Mouse (Mus musculus): ENCODE measurements around the gene Nudcd3.

DNA sequence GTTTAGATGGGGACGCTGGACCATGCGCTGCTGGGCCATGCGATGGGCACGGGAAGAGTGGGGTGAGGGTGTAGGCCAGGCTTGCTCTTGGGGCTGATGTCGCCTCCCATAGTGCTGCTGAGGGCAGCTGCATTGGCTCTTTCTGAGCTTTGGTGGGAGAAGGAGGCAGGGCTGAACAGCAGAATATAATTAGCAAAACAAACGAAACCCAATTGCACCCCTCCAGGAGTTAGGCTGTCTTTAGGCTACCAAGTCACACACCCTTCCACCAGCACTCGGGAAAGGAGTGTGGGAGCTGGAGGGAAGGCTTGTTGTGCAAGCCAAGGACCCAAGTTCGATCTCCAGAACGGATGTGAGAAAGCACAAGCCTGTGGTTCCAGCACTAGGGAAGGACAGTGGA lies 133.1 kb downstream of the Nudcd3 start:
- TF ChIP-seq CTCF (IDR thresholded peaks at IDR 0.05; ENCODE audit: borderline replicate concordance, insufficient read depth, low read depth, low read length): no peak
- no peak for TF ChIP-seq POLR2A (IDR thresholded peaks at IDR 0.05; ENCODE audit: borderline replicate concordance, insufficient read depth, low read length)

Data from cerebellum, adult 2 months (tissue).